Mouse (Mus musculus): ENCODE results near the gene Smco1.
"Not testable (repeated sequence)": the region's sequence is repeated elsewhere in the genome, so short reads cannot be mapped to it uniquely, and the experiment has no call there.

The Smco1 gene

DNA sequence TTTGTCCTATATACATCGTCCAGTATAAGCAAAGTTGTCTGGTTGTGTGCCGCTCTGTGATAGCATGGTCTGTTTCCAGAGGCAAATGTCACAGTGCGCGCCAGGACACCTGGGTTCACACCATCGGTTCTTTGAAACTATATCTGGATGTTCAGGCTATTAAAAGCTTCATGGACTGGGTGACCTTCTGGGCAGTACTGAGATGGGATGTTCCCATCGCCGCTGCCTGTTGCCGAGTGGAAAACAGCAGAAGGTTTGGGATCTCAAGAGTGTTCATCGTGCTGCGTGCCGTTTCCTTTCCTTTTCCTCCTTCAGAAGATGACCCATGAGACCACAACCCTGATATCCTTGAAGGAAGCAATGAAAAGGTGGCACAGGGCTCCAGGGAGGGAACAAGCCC is at the start of gene Smco1:
Gene Smco1, plus strand, starts transcription at position 178 of the 400 bp plus-strand sequence.
- no peak for DNase-seq (ENCODE audit: low spot score)

DNA sequence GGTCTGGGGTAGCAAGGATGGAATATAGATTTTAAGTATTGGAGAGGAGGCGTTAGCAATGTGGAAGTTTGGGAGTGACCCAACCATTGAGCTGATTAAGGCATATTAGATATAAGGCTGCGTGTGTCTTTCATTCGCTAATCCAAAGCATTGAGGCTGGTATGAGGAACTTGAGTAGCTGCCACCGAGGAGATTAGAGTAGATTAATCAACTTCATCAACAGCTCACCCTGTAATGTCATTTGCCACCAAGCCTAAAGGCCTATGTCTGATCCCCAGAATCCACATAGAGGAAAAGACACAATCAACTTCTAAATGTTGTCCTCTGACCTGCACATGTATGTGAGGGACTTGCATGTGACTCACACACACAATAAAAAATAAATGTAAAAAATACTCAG is 49.5 kb upstream of the Smco1 start:
- no peak for DNase-seq (ENCODE audit: low spot score)

DNA sequence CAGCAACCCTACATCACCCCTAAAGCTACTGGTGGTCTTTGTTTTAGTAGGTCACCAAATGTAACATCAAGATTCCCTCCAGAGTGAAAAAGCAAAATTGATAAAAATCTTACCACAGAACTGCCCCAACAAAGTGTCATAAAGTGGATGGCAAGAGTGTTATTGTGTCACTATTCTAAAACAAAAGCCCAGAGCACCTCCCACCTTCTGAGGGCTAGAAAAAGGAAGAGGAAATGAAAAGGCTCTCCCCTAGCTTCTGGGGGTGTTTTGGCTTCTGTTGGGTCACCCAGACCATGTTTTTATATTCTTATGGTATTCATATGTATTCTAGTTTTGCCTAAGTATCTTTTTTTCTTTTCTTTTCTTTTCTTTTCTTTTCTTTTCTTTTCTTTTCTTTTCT is 48.9 kb upstream of the Smco1 start:
- DNase-seq (ENCODE audit: low spot score): no peak

DNA sequence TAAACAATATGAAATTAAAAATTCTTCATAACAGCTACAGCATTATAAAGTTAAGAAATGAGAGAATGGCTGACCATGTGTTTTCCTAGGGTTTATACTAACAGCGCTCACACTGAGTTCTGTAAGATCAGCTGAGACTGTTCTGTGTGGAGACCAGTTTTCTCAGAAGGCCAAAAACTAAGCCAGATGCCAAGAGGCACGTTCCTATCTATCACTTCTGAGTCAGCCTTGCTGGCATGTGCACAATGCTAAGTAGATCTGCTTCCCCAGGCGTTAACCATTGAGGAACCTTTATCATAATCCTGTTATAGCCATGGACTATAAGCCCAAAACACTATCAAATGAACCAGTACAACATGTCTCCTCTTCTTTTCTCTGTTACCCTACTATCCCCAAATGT is 39.2 kb upstream of the Smco1 start:
- DNase-seq (ENCODE audit: low spot score): not testable (repeated sequence)

DNA sequence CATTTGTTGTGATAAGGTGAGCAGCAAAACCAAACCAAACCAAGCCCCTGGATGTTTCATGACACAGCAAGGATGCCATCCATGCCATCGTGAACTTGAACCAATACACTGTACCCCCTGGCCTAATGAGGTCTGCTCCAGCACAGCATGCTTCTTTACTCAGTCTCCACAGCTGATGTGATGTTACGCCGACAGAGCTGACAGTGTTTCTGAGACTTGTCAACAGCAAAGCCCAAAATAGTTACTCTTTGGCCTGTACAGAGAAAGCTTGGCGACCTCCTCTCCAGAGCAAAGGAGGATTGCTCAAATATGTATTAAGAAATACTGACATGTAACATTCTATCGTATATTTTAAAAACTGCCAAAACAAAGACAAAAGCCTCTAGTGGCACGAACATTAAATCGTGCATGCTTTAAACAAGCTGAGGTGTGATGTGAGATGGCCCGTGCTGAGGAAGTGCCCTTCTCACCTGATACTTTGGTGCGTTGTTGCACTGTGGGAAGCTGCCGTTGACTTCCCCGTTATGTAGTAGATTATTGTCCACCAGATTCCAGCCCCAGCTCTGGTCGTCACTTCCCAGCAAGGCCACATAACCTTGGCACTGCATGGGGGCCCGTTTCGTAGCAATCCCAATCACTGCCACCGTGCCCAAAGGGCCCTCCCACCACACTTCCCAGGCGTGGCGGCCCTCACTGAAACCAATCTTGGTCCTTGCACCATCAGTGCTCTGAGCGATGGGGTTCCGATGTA is 33.2 kb upstream of the Smco1 start:
- no peak for DNase-seq (ENCODE audit: low spot score)

- DNase-seq (ENCODE audit: low spot score): no peak
These were observed 31.6 kb upstream of the Smco1 start for GRCm38 (mm10) chr16:32239428-32240312.

DNA sequence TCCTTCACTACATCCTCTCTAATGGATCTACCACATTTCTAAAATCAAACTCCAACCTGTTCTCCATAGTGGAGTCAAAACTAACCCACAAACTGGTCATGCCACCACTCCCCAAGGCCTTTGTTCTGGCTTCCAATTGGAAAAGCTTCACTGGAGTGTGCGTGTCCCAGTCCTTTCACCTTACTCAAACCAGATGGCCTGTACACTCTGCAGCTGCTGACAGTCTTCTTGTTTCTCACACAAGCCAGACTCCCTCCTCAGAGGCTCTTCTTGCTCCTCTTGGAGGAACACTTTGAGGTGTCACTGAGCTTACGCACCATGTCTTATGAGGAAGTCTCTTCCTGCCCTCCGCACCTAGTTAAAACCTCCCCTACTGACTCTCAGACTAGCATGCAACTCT is 27.4 kb upstream of the Smco1 start:
- no peak for DNase-seq (ENCODE audit: low spot score)

DNA sequence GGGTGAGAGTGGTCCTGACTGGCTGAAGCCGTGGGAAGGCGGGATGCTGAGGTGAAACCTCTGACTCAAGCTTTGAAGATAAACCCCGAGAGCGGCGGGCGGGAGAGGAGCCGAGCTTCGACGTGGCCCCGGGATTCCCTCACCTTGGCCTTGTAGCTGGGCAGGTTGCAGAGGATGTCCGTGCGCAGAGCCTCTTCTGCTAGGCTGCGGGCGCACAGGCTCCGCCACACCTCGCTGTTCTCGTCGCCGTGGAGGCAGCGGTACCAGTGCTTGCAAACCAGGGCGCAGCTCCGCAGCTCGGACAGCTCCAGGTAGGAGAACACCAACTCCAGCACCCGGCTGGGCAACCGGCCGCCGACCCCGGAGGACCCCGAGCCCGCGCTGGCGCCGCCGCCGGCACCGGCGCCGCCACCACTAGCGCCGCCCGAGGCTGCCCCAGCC is 24.9 kb upstream of the Smco1 start:
- DNase-seq (ENCODE audit: low spot score): peak; percentile 55

DNA sequence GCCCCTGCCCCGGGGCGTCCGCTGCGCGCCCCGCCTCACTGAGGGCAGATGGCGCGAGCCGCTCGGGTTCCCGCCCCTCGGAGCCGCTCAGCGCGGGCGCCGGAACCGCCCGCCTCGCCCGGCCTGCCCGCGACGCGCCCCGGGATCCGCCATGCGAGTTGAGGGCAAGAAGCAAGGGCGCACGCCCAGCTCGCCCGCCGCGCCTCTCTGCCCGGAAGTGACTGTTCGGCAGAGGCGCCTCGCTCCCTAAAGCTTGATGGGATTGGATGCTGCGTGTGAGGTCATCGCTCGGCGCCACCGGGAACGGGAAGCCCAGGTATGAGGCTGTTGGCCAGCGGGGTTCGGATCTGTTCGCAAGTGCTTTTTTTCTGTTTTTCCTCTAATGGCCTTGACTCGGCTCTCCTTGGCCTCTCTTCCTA is 24.3 kb upstream of the Smco1 start, which contains the start of the genes Fbxo45 and Wdr53:
Gene Fbxo45, minus strand, starts transcription at position 207 of the 419 bp plus-strand sequence.
Gene Wdr53, plus strand, starts transcription at position 276 of the 419 bp plus-strand sequence.
- DNase-seq (ENCODE audit: low spot score): peak; percentile 94

- not testable (repeated sequence) for DNase-seq (ENCODE audit: low spot score)
These were observed 7.0 kb upstream of the Smco1 start for GRCm38 (mm10) chr16:32264225-32264624.

GRCm38 (mm10) chr16:32273338-32273737 is 2.1 kb downstream of the Smco1 start:
- peak; percentile 12 for DNase-seq (ENCODE audit: low spot score)

GRCm38 (mm10) chr16:32275041-32275440 is 3.8 kb downstream of the Smco1 start:
- DNase-seq (ENCODE audit: low spot score): no peak

DNA sequence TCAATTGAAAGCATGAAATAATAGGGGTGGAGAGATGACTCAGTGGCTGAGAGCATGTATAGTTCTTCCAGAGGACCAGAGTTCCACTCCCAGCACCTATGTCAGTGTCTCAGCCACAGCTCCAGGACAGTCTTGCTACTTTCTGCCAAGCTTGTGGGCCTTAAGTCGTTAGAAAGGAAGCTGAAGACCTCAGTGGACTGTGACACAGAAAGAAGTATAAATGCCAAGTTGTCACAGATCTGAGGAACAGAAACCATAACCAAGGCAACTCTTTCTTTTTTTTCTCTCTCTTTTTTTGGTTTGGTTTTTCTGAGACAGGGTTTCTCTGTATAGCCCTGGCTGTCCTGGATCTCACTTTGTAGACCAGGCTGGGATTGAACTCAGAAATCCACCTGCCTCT is 4.6 kb downstream of the Smco1 start:
- DNase-seq (ENCODE audit: low spot score): no peak

GRCm38 (mm10) chr16:32277308-32278256 is 6.3 kb downstream of the Smco1 start, which contains the start of gene Rnf168:
Rnf168 (plus strand) TSS chr16:32277459.
- DNase-seq (ENCODE audit: low spot score): peak; percentile 84

GRCm38 (mm10) chr16:32278396-32278795 is 7.1 kb downstream of the Smco1 start:
- no peak for DNase-seq (ENCODE audit: low spot score)

DNA sequence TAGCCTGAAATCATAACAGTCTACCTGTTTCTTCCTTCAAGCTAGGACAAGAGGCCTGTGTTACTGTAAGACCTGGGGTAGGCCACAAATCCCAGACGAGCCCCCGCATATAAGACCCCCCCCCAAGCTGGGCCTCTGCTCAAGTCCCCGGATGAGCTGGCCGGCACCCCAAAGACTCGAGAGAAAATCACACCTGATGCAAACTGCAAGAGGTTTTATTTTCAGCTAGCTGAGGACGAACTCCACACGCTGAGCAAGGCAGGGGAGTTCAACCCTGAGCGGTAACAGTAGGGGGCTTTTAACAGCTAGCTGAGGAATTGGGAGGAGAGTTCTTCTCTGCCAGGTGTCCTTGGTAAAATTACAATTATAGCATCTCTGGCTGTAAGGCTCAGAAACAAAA is 8.9 kb downstream of the Smco1 start:
- DNase-seq (ENCODE audit: low spot score): no peak

GRCm38 (mm10) chr16:32282608-32283007 is 11.3 kb downstream of the Smco1 start:
- no peak for DNase-seq (ENCODE audit: low spot score)

GRCm38 (mm10) chr16:32291821-32292220 is 20.6 kb downstream of the Smco1 start:
- DNase-seq (ENCODE audit: low spot score): no peak

- not testable (repeated sequence) for DNase-seq (ENCODE audit: low spot score)
These were observed 28.3 kb downstream of the Smco1 start for GRCm38 (mm10) chr16:32299617-32300016.

DNA sequence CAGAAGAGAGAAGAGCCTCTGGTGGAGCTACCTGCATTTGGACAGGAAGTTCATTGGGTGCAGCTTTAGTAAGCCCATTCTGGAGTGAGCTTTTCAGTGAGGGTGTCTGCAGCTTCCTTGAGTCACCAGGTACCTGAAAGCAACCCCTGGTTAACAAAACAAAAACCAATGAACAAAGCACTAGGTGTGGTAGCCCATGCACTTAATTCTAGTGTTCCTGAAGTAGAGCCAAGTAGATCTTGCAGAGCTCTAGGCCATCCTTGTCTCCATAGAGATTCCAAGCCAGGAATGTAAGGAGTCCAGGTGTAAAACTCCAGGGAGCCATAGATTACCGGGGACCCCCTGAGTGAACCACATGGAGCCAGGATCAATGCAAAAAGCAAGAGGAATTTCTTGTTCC is 31.8 kb downstream of the Smco1 start:
- DNase-seq (ENCODE audit: low spot score): no peak

DNA sequence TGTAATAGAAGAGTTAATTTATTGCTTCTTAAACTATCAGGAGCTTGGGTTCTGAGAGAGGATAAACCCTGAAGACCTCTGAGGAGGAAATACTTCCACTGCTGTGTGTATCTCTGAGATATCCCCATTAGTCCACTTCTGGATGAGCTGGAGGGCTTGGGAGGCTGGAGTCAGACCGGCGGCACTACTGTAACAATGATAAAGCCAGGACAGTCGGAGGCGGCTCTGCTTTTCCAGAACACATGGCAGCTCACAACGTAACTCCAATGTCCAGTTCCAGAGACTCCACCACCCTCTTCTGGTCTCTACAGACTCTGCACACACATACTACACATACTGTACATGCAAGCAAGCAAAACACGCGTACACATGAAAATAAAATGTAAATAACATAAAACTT is 32.6 kb downstream of the Smco1 start:
- DNase-seq (ENCODE audit: low spot score): no peak

DNA sequence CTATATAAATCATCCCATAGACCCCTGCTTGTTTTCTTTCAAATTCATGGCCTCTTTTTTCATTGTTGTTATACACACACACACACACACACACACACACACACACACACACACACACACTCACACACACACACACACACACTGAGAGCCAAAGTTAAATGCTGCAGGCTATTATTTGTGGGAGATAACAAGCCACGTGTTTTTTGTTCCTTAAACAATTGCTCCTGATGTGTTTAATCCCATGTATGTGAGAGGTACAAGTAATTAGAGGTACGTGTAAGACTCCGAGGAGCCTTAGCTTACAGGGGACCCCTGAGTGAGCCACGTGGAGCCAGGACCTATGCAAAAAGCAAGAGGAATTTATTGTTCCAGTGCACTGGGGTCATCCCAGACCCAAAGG is 40.7 kb downstream of the Smco1 start:
- no peak for DNase-seq (ENCODE audit: low spot score)

Data from spleen, adult 12 weeks (tissue).